Mouse (Mus musculus) adrenal gland, postnatal 4 days (tissue): ENCODE measurements around the gene Atp9a. TPM values are rescaled to one million over a fixed set of nuclear protein-coding genes. Genes with fewer than 3 reads are reported as not detected.

ENCODE experiments used
- DNase-seq, 2 experiments: peaks; one replicate each; pipeline ENCODE4 v3.0.0; 2021 to 2022; ENCODE audit warnings: low spot score in 2 of 2, mixed read lengths in 2 of 2
- total RNA-seq, 2 experiments: library from RNA; stranded (reverse); gene quantifications; 2 replicates each; pipeline ENCODE4 v1.2.3; 2021

Gene Atp9a
- total RNA-seq, 2 experiments from 2014 or later, result 85.3 to 88.5 TPM

GRCm38 (mm10) chr2:168684695-168685094 lies 57.5 kb downstream of the Atp9a start:
- DNase-seq, result no peak

- no peak for DNase-seq
Observed at GRCm38 (mm10) chr2:168683520-168684150, 58.6 kb downstream of the Atp9a start.

- DNase-seq, result no peak
Observed at GRCm38 (mm10) chr2:168682721-168683120, 59.5 kb downstream of the Atp9a start.

- DNase-seq, result no peak
Observed at GRCm38 (mm10) chr2:168681531-168681930, 60.7 kb downstream of the Atp9a start.

- DNase-seq, result no peak
Observed at GRCm38 (mm10) chr2:168679381-168680199, 62.6 kb downstream of the Atp9a start.

GRCm38 (mm10) chr2:168678662-168679294 lies 63.4 kb downstream of the Atp9a start:
- DNase-seq, result no peak

GRCm38 (mm10) chr2:168677650-168678049 lies 64.6 kb downstream of the Atp9a start:
- no peak for DNase-seq

GRCm38 (mm10) chr2:168671724-168672123 lies 70.5 kb downstream of the Atp9a start:
- DNase-seq, result no peak

GRCm38 (mm10) chr2:168670241-168670640 lies 72.0 kb downstream of the Atp9a start:
- no peak for DNase-seq

- no peak for DNase-seq
Observed at GRCm38 (mm10) chr2:168669762-168670161, 72.4 kb downstream of the Atp9a start.

- no peak for DNase-seq
Observed at GRCm38 (mm10) chr2:168667745-168668144, 74.5 kb downstream of the Atp9a start.

GRCm38 (mm10) chr2:168665680-168666079 lies 76.5 kb downstream of the Atp9a start:
- no peak for DNase-seq

- DNase-seq, result no peak
Observed at GRCm38 (mm10) chr2:168663716-168664115, 78.5 kb downstream of the Atp9a start.

- no peak for DNase-seq
Observed at GRCm38 (mm10) chr2:168663216-168663615, 79.0 kb downstream of the Atp9a start.

- no peak for DNase-seq
Observed at GRCm38 (mm10) chr2:168661802-168662201, 80.4 kb downstream of the Atp9a start.

GRCm38 (mm10) chr2:168660344-168660743 lies 81.9 kb downstream of the Atp9a start:
- no peak for DNase-seq

- DNase-seq, result no peak
Observed at GRCm38 (mm10) chr2:168658551-168658950, 83.7 kb downstream of the Atp9a start.

GRCm38 (mm10) chr2:168656569-168657308 lies 85.5 kb downstream of the Atp9a start:
- no peak for DNase-seq

- no peak for DNase-seq
Observed at GRCm38 (mm10) chr2:168654983-168655669, 87.1 kb downstream of the Atp9a start.

- DNase-seq, result no peak
Observed at GRCm38 (mm10) chr2:168654482-168654881, 87.7 kb downstream of the Atp9a start.

GRCm38 (mm10) chr2:168651757-168652156 lies 90.5 kb downstream of the Atp9a start:
- no peak for DNase-seq
